Mouse (Mus musculus): ENCODE data around the gene Fbxo11. TPM values are rescaled to one million over a fixed set of nuclear protein-coding genes. Genes with fewer than 3 reads are reported as not detected.

Gene Fbxo11
- polyA plus RNA-seq (2015; fragmentation: Nextera tagmentation; extraction: Ambion mirVana): 15.7 and 18.2 TPM in 2 replicates

GRCm38 (mm10) chr17:88065031-88065800 lies at the start of gene Fbxo11:
Gene Fbxo11, minus strand, starts transcription at chr17:88065291.
- H3K9me3 ChIP-seq: no peaks in the 10 kb centered on the region
- no peak for ATAC-seq (ENCODE audit: insufficient number of reproducible peaks, low FRiP score, low TSS enrichment, low read depth)
- H3K9ac ChIP-seq: peak within 1 kb of the TSS; percentile 99
- no peaks in the 10 kb centered on the region for H3K36me3 ChIP-seq
- peaks cover 8% of the 10 kb centered on the region; the same call in 1 of the 2 replicates for H3K4me1 ChIP-seq
- H3K27me3 ChIP-seq: no peaks in the 10 kb centered on the region
- WGBS: under 1% methylated on average over 75 of the region's 112 CpGs
- peak within 1 kb of the TSS; percentile 91 for H3K4me3 ChIP-seq
- peak within 1 kb of the TSS; percentile 100 for H3K27ac ChIP-seq
- H3K4me2 ChIP-seq: peak within 1 kb of the TSS; percentile 63

GRCm38 (mm10) chr17:88113883-88114229 lies 48.8 kb upstream of the Fbxo11 start:
- 90% methylated on average over 10 of the region's 10 CpGs for WGBS
- H3K4me2 ChIP-seq: no peak overlapping the region
- H3K27ac ChIP-seq: no peak overlapping the region
- ATAC-seq (ENCODE audit: insufficient number of reproducible peaks, low FRiP score, low TSS enrichment, low read depth): no peak
- H3K9ac ChIP-seq: no peak overlapping the region
- no peak overlapping the region for H3K4me3 ChIP-seq
- H3K4me1 ChIP-seq: peaks cover 15% of the 10 kb centered on the region
- H3K9me3 ChIP-seq: no peaks in the 10 kb centered on the region
- no peaks in the 10 kb centered on the region for H3K27me3 ChIP-seq
- no peaks in the 10 kb centered on the region for H3K36me3 ChIP-seq

GRCm38 (mm10) chr17:88113015-88113882 lies 48.2 kb upstream of the Fbxo11 start:
- 58% methylated on average over 12 of the region's 12 CpGs for WGBS
- Histone ChIP-seq H3K4me2 (no peak overlapping the region), H3K36me3 (no peaks in the 10 kb centered on the region), H3K27me3 (no peaks in the 10 kb centered on the region), H3K27ac (no peak overlapping the region; the same call in 1 of the 2 replicates), H3K9me3 (no peaks in the 10 kb centered on the region), H3K9ac (no peak overlapping the region), H3K4me3 (no peak overlapping the region), H3K4me1 (peaks cover 15% of the 10 kb centered on the region)
- ATAC-seq (ENCODE audit: insufficient number of reproducible peaks, low FRiP score, low TSS enrichment, low read depth): no peak

GRCm38 (mm10) chr17:88111865-88112645 lies 47.0 kb upstream of the Fbxo11 start:
- Histone ChIP-seq H3K4me1 (peaks cover 15% of the 10 kb centered on the region), H3K36me3 (no peaks in the 10 kb centered on the region), H3K4me2 (no peak overlapping the region), H3K27ac (peak overlapping the region; percentile 50), H3K4me3 (no peak overlapping the region), H3K27me3 (no peaks in the 10 kb centered on the region), H3K9ac (no peak overlapping the region), H3K9me3 (no peaks in the 10 kb centered on the region)
- ATAC-seq (ENCODE audit: insufficient number of reproducible peaks, low FRiP score, low TSS enrichment, low read depth): no peak; the same call in 1 of the 2 replicates
- 59% methylated on average over 10 of the region's 10 CpGs for WGBS

- Histone ChIP-seq H3K27ac (peak overlapping the region; percentile 50), H3K4me3 (no peak overlapping the region), H3K27me3 (no peaks in the 10 kb centered on the region), H3K36me3 (no peaks in the 10 kb centered on the region), H3K9ac (no peak overlapping the region), H3K9me3 (no peaks in the 10 kb centered on the region), H3K4me1 (peaks cover 15% of the 10 kb centered on the region), H3K4me2 (no peak overlapping the region)
- ATAC-seq (ENCODE audit: insufficient number of reproducible peaks, low FRiP score, low TSS enrichment, low read depth): no peak
- 50% methylated on average over 12 of the region's 12 CpGs for WGBS
Measured at GRCm38 (mm10) chr17:88111081-88111796, 46.1 kb upstream of the Fbxo11 start.

- no peak for ATAC-seq (ENCODE audit: insufficient number of reproducible peaks, low FRiP score, low TSS enrichment, low read depth)
- peaks cover 10% of the 10 kb centered on the region for H3K4me1 ChIP-seq
- H3K27ac ChIP-seq: no peak overlapping the region
- H3K9ac ChIP-seq: no peak overlapping the region
- H3K9me3 ChIP-seq: no peaks in the 10 kb centered on the region
- H3K36me3 ChIP-seq: no peaks in the 10 kb centered on the region
- H3K27me3 ChIP-seq: no peaks in the 10 kb centered on the region
- no peak overlapping the region for H3K4me2 ChIP-seq
- WGBS: 81% methylated on average over 4 of the region's 4 CpGs
- no peak overlapping the region for H3K4me3 ChIP-seq
Measured at GRCm38 (mm10) chr17:88107708-88108107, 42.6 kb upstream of the Fbxo11 start.

- Histone ChIP-seq H3K4me2 (no peak overlapping the region), H3K9me3 (no peaks in the 10 kb centered on the region), H3K27me3 (no peaks in the 10 kb centered on the region), H3K4me1 (no peaks in the 10 kb centered on the region), H3K9ac (no peak overlapping the region), H3K4me3 (no peak overlapping the region), H3K36me3 (no peaks in the 10 kb centered on the region), H3K27ac (no peak overlapping the region)
- WGBS: 84% methylated on average over 9 of the region's 9 CpGs
- no peak for ATAC-seq (ENCODE audit: insufficient number of reproducible peaks, low FRiP score, low TSS enrichment, low read depth)
Measured at GRCm38 (mm10) chr17:88106365-88106764, 41.3 kb upstream of the Fbxo11 start.

GRCm38 (mm10) chr17:88102597-88102996 lies 37.5 kb upstream of the Fbxo11 start:
- WGBS: 75% methylated on average over 7 of the region's 7 CpGs
- Histone ChIP-seq H3K9ac (no peak overlapping the region), H3K27me3 (no peaks in the 10 kb centered on the region), H3K9me3 (no peaks in the 10 kb centered on the region), H3K4me2 (no peak overlapping the region), H3K4me3 (no peak overlapping the region), H3K36me3 (no peaks in the 10 kb centered on the region), H3K27ac (no peak overlapping the region), H3K4me1 (no peaks in the 10 kb centered on the region)
- ATAC-seq (ENCODE audit: insufficient number of reproducible peaks, low FRiP score, low TSS enrichment, low read depth): no peak

GRCm38 (mm10) chr17:88098181-88098852 lies 33.2 kb upstream of the Fbxo11 start:
- ATAC-seq (ENCODE audit: insufficient number of reproducible peaks, low FRiP score, low TSS enrichment, low read depth): no peak
- 90% methylated on average over 9 of the region's 9 CpGs for WGBS
- Histone ChIP-seq H3K4me2 (no peak overlapping the region), H3K27me3 (no peaks in the 10 kb centered on the region), H3K27ac (no peak overlapping the region), H3K4me1 (no peaks in the 10 kb centered on the region), H3K9me3 (no peaks in the 10 kb centered on the region), H3K4me3 (no peak overlapping the region), H3K36me3 (no peaks in the 10 kb centered on the region), H3K9ac (no peak overlapping the region)

- no peak overlapping the region for H3K4me3 ChIP-seq
- H3K36me3 ChIP-seq: no peaks in the 10 kb centered on the region
- H3K9ac ChIP-seq: no peak overlapping the region
- no peaks in the 10 kb centered on the region for H3K27me3 ChIP-seq
- WGBS: 92% methylated on average over 3 of the region's 3 CpGs
- no peak overlapping the region for H3K4me2 ChIP-seq
- no peaks in the 10 kb centered on the region for H3K9me3 ChIP-seq
- ATAC-seq (ENCODE audit: insufficient number of reproducible peaks, low FRiP score, low TSS enrichment, low read depth): no peak
- H3K4me1 ChIP-seq: no peaks in the 10 kb centered on the region
- H3K27ac ChIP-seq: no peak overlapping the region
Measured at GRCm38 (mm10) chr17:88097543-88097942, 32.5 kb upstream of the Fbxo11 start.
